Mouse (Mus musculus) heart, postnatal 25 days (tissue): Measurements from ENCODE around the gene Pipox. TPM values are rescaled to one million over a fixed set of nuclear protein-coding genes. Genes with fewer than 3 reads are reported as not detected.

Source experiments
- DNase-seq: peaks from one replicate; pipeline ENCODE4 v3.0.0; 2022; ENCODE audit warnings: low spot score
- intact Hi-C: fragments of 180-260 bp; cut with DNase I; formaldehyde crosslinking; loops from one replicate; pipeline ENCODE4 v1.15.1; 2025
- total RNA-seq, 2 experiments: library from RNA; stranded (reverse); gene quantifications; 2 replicates each; pipeline ENCODE4 v1.2.3; 2021

Gene Pipox
- total RNA-seq, 2 experiments from 2014 or later = 0.52 to 1.3 TPM

DNA sequence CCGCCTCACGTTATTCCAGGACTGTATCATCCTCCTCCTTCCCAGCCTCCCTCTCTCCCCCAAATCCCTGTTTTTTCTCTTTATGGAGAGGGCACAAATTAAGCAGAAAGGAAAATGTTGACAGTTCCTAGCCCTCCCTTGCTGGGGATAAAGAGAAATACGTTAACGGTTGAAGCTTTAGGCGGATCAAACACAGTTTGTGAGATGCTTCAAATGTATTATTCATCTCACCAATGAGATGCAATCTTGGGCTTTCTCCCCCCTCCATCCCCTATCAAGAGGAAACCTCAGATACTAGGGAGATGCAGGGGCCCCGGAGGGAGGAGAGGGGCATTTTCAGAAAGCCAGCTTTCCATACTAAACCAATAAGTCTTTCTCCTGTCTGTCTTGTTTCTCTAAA, 15.9 kb upstream of the Pipox start:
- intact Hi-C loops = no loop called here
- DNase-seq = no peak

DNA sequence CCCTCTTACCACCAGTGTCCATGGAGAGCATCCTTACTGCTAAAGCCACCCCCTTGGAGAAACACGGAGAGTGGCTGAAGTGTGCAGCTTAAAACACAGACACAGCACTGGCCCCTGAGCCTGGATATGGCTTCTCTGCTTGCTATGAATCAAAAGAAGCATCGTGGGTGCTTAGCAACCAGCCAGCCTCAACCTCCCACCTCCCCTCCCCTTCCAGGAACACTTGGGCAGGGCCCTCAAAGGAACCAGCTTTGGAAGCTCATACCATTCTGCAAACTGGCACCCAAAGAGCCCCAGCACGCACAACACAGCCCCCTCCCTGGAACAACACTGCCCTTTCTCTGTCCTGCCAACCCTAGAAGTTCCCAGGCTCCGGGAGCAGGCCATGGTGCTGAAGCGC, 15.5 kb upstream of the Pipox start:
- DNase-seq = no peak

GRCm38 (mm10) chr11:77908468-77908867, 14.6 kb upstream of the Pipox start:
- no peak for DNase-seq
- intact Hi-C loops = no loop called here

More for the DNA sequence above, 15.5 kb upstream of the Pipox start:
- intact Hi-C loops = no loop called here

DNA sequence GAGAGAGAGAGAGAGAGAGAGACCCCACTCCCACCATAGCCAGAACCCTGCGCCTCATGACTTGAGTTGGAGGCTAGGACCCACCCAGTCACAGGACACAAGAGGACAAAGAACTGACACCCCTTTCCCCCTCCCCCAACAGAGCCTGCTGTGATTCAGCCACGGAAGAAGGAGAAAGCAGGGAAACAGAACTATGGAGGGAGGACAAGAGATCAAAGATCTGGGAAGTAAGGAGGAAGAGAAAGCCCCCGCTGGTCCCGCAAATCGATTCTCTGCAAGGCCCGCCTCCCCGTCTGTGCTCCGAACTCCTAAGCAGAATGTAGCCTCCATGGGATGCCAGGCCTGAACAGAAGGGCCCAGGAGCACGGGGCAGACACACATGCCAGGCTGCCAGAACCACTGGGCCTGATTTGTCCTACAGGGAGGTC, 12.9 kb upstream of the Pipox start:
- intact Hi-C loops = no loop called here
- no peak for DNase-seq

DNA sequence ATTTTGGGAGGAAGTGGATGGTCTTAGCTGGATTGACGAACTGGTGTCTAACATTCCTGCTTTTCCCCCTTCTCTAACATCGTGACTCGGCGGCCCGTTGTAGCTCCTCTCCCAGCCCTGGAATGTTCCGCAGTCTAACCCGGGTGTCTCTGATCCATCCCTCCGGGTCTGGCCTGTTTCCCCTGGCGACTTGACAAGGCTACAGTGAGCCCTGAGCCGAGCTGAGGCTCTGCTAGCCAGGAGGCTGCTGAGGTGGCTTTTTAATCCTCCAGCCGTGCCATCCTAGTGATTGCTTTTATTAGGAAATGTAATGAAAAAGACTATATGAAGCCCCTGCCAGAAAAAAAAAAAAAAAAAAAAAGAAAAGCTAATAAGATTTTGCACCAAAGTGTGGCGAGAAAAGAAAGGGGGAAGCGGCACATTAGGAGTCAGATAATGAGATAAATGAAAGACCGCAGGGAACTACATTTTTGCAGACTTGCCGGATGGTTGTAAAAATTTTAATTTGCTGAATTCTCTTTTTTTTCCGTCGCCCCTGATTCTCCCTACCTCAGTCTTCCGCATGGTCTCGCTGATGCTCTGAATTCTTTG, 12.3 kb upstream of the Pipox start:
- DNase-seq = no peak

DNA sequence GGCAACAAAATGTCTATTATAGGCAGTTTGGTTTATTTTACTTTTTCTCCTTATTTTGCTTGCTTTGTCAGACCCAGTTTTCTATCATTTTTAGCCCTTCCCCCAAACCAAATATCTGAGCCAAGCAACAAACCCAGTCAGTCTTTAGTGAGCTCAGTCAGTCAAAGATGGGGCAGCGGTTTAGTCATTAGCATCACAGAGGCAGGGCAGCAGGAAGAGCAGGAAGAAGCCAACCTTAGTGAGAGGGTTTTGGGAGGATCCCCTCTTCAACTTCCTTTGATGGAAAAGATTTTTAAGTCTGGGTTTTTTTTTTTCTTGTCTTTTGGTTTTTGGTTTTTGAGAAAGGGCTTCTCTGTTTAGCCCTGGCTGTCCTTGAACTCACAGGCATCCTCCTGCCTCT, 10.8 kb upstream of the Pipox start:
- intact Hi-C loops = no loop called here
- no peak for DNase-seq

More for the DNA sequence above, 12.3 kb upstream of the Pipox start:
- intact Hi-C loops = no loop called here

- DNase-seq = no peak
- intact Hi-C loops = no loop called here
Measured at GRCm38 (mm10) chr11:77903761-77904160, 9.9 kb upstream of the Pipox start.

GRCm38 (mm10) chr11:77901775-77902355, 8.0 kb upstream of the Pipox start:
- no peak for DNase-seq
- intact Hi-C loops = no loop called here

DNA sequence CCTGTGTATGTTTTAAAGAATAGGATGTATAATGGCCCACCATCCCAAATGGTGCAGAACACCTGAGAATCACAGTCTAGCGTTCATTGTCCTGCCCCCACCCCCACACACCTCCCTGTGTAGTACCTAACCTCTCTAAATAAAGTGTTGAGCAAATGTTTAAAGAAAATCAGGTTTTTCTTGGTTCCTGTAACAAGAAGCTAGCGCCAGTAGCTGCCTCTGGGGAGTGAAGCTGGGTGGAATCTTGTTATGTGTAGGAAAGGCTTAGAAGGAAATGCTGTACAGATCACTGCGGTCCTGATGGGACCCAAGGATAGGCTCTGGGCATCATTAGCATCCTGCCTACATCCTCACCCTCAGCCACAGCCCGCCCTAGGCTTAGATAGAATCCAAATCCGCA, 7.5 kb upstream of the Pipox start:
- no peak for DNase-seq
- intact Hi-C loops = no loop called here

- intact Hi-C loops = no loop called here
- DNase-seq = no peak
Measured at GRCm38 (mm10) chr11:77900696-77901095, 6.8 kb upstream of the Pipox start.

DNA sequence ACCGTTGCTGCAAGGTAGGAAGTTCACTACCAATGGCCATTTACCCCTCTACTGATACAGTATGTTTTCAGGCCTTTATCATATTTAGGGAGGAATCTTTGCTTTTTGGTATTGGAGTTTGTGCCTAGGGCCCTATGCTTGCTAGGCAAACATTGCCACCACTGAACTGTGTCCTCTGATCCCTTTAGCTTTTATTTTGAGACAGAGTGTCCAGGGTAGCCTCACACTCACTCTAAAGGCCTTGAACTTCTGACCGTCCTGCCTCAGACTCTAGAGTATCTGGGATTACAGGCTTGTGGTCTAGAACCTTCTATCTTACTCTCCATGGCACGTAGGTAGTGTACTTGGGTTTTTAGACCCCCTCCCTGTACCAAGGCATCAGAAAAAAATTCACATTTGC, 6.3 kb upstream of the Pipox start:
- no peak for DNase-seq
- intact Hi-C loops = no loop called here

DNA sequence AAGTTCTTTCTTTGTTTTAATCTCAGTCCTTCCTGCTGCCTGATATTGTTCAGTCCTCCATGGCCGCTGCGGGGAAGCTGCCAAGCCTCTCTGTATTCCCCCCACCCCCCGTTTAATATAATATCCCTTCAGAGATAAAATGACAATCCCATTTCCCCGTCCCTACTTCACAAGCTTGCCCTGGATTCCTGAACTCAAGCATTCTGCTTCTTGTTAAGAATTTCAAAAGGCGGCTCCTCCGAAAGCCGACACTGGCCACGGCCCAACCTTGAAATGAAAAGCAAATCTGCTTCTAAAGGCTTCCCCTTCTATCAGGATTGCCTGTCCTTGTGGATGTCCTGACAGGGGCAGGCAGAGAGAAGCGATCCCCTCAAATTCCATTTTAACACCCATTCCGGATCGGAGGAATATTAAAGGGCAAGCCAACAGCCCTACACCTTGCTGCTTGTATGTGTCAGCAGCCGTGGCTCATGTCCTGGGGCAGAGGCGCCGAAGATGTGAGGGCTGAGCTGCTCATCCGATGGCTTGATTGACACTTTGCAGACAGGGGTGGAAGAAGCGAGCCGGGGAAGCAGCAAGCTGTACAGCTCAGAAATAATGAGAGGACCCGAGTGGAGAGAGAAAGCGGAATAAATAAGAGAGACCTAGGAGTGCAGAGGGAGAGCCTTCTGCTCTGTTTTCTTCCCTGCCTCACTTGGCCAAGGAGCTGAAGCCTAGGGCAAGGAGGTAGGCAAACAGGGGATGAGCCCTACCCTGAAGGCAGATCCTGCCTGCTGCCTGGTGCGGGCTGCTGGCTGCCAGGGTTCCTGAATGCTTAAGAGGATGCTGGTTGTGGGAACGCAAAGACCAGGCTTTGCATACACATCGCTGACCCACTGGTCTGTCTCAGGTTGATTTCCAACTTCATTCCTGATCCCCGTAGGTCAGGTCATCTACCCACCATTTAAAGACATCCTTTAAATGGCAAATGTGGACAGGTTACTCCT, 3.2 kb upstream of the Pipox start:
- no peak for DNase-seq
- intact Hi-C loops = no loop called here

DNA sequence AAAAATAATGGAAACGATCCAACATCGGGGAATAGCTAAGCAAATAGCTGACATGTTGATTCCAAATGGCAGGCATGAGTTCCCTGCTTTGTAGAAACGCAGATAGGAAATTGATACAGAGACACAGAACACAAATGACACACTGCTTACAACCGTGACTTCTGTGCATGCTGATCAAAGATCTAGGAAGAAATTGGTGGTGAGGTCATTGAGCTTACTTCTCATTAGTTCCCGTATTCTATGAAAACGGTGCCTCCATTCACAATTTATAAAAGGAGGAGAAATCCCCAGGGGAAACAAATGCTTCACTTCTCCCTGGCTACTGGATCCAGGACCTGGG, 2.6 kb upstream of the Pipox start:
- no peak for DNase-seq
- intact Hi-C loops = no loop called here

- intact Hi-C loops = no loop called here
- no peak for DNase-seq
Measured at GRCm38 (mm10) chr11:77896011-77896410, 2.1 kb upstream of the Pipox start.

GRCm38 (mm10) chr11:77894967-77895366, 1.1 kb upstream of the Pipox start:
- intact Hi-C loops = no loop called here

DNA sequence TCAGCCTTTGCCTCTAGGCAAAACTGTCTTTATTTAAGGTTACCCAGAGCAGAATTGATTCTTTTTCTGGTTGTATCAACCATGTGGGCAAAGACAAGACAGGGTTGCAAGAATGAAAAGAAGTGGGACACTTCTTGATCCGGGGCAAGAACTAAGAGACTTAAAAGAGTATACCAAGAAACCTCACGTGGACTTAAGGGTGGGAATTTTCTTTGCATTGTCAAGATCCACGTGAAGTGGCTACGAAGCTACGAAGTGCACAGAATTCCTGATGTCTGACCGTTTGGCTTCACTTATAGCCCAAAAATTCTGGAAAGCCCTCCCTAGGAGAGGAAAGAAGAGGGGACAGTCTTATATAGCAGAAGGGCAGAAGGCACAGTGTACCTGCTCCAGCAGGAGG, 613 bp downstream of the Pipox start:
- no peak for DNase-seq
- intact Hi-C loops = no loop called here

More at GRCm38 (mm10) chr11:77894967-77895366, 1.1 kb upstream of the Pipox start:
- DNase-seq = no peak

DNA sequence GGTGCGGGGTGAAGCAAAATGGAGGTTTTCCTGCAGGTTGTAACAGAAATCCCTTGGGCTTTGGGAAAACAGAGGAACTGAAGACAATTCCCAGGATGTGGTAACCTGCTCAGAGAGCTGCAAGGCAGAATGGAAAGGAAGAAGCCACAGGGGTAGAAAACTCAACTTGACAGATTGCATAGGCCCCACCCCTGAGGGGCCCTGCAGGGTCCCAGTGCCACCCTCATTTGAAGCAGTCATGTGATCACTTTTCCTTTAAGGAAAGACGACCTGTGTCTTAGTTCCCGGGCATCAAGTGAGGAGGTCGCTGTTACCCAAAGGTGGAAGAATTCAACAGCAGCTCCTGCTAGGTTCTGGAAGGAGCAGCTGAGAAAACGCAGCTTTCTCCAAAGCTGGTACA, 1.0 kb downstream of the Pipox start:
- DNase-seq = no peak
- intact Hi-C loops = no loop called here

DNA sequence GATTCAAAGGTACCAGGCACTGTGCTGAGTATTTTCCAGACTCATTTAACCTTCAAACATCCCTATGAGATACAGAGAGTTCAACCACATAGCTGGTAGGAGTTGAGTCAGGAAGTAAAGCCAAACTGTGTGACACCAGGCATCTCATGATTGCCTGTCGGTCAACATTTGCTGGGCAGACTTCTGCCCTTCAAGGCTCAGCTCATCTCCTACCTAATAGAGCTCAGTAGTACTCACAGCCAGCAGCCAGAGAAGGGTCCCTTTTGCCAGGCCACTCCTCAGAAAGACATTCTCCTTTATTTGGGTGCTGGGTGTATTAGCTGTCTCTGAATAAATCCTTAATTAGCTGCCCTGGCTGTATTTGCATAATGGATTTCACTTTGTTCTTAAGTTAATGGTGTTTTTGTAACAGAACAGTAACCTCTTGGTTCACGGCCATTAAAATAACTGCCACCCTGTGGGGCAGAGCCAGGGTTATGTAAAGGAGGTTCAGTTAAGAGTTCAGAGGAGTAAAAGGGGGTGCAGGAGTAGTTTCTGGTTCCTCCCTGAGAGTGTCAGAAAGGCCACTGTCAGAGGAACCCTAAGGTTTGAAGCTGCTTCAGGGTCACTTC, 3.1 kb downstream of the Pipox start:
- intact Hi-C loops = no loop called here

DNA sequence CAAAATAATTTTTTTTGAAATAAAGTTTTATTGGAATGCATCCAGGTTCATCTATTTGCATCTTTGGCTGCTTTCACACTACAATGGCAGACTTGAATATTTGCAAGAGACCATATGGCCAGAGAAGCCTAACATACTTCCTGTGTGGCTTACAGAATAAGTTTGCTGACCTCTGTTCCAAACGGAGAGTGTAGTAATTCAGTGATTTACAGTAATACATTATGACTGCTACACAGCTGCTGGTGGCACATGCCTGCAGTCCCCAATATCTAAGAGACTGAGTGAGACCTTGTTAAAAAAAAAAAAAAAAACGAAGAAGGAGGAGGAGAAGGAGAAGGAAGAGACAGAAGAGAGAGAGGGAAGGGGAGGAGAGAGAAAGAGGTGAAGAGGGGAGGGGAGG, 4.4 kb downstream of the Pipox start:
- intact Hi-C loops = no loop called here
- no peak for DNase-seq

More for the DNA sequence above, 3.1 kb downstream of the Pipox start:
- DNase-seq = no peak

DNA sequence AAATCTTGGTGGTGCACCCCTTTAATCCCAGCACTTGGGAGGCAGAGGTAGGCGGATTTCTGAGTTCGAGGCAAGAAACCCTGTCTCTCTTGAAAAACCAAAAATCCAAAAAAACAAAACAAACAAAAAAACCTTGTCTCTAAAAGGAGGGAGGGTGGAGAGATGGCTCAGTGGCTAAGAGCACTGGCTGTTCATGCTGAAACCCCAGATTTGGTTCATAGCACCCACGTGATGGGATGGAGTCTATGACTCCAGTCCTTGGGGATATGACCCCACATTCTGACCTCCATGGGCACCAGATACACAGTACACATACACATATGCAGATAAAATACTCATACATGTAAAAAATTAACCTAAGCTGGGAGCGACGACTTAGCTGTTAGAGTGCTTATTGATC, 5.0 kb downstream of the Pipox start:
- DNase-seq = no peak

More for the DNA sequence above, 5.0 kb downstream of the Pipox start:
- intact Hi-C loops = no loop called here
